Mouse (Mus musculus) kidney, adult 2 months (tissue): ENCODE measurements at regions not wholly inside any gene's neighbourhood (a gene's known extent, or its start where the extent isn't known, plus 50 kb on each side); places are given as distances from the start of the nearest gene placed in this dataset.
"Not testable (repeated sequence)": the region's sequence is repeated elsewhere in the genome, so short reads cannot be mapped to it uniquely, and the experiment has no call there.

ENCODE experiments used
- DNase-seq: peaks from one replicate; pipeline ENCODE4 v3.0.0; 2021
- H3K27ac ChIP-seq: fragments of 200-500 bp; 2 replicates; pipeline ENCODE4 v1.5.1; 2012; ENCODE audit warnings: low read depth, low read length, control low read depth, inconsistent platforms; ENCODE audit not compliant: insufficient read depth
- H3K27me3 ChIP-seq: fragments of 200-500 bp; replicated peaks from 2 replicates; pipeline ENCODE4 v1.6.1; 2012; ENCODE audit warnings: mild to moderate bottlenecking, moderate library complexity, low read length, inconsistent platforms; ENCODE audit not compliant: control insufficient read depth, insufficient read depth
- H3K36me3 ChIP-seq: fragments of 200-500 bp; 2 replicates; pipeline ENCODE4 v1.6.1; 2012; ENCODE audit warnings: mild to moderate bottlenecking, moderate library complexity, low read length, inconsistent platforms; ENCODE audit not compliant: control insufficient read depth, insufficient read depth
- H3K4me1 ChIP-seq: fragments of 200-500 bp; 2 replicates; pipeline ENCODE4 v1.6.1; 2011; ENCODE audit warnings: low read length; ENCODE audit not compliant: control insufficient read depth, insufficient read depth
- H3K4me3 ChIP-seq: fragments of 200-500 bp; 2 replicates; pipeline ENCODE4 v1.5.1; 2011; ENCODE audit warnings: mild to moderate bottlenecking, low read depth, low read length, control low read depth; ENCODE audit not compliant: insufficient read depth
- CTCF ChIP-seq: fragments of 200-500 bp; conservative IDR thresholded peaks from 2 replicates; pipeline ENCODE4 v1.5.1; 2011; ENCODE audit warnings: low read depth, mild to moderate bottlenecking, control low read depth, low read length, moderate library complexity, mixed read lengths; ENCODE audit not compliant: insufficient read depth, insufficient read length
- POLR2A ChIP-seq: fragments of 200-500 bp; IDR thresholded peaks from one replicate; pipeline ENCODE4 v1.6.1; 2011; ENCODE audit warnings: low read depth, low read length, control low read depth
- WGBS: fragments of 180-500 bp; shearing (Covaris S2); methylation state at CpG from one replicate; pipeline ENCODE4 v1.1.7; 2018; 5-methylcytosine and 5-hydroxymethylcytosine counted together

DNA sequence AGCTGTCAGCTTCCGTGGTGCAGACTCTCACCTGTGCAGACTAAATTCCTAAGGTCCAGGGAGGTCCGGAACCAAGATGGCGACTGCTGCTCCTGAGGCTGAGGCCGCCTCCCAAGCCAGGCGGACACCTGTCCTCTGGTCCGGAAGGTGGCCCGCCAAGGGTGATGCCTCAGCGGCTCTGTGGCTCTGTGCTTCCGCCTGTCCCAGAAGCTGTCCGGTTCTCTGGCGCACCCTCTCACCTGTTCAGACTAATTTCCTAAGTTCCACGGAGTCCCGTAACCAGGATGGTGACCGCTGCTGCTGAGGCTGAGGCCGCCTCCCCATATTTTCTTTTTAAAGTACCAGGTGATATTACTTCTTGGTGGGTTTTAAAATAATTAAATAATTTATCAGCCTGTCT, 65.4 kb upstream of the B3galnt2 start:
- H3K27ac ChIP-seq, H3K27me3 ChIP-seq, H3K36me3 ChIP-seq, H3K4me3 ChIP-seq, H3K4me1 ChIP-seq, DNase-seq: not testable (repeated sequence)
- WGBS, result 84% methylated on average over 15 of the region's 15 CpGs

DNA sequence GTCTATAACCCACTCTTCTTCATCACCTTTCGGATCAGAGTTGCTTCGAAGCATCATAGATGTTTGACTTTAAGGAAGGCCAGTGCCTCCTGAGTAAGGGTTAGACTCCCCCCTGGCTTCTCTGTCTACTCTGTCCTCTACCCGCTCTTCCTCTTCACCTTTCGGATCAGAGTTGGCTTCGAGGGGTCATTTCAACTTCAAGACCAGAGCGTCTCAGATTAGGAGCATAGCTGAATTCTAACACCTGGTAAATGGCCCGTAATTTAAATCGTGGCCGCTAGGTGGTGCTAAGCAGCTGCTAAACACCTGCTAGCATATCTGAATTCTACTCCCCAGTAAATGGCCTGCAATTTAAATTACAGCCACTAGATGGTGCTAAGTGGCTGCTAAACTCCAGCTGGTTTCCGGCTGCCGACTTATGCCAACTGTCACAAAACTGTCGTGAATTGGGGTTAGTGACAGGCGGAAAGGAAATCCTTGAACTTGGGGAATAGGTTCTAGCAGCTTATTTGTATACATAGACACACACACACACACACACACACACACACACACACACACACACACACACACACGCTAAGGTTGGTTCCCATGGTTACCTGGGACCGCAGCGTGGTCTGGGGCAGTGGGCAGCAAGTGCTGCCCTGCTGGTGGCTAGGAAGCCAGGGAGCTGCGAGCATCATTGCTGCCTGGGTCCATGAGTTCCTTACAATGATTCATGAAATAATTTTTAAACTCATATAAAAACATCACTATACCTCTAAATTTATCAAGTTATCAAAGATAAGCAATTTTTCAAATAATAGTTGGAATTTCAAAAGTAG, 64.8 kb upstream of the B3galnt2 start:
- no peak for TF ChIP-seq POLR2A
- TF ChIP-seq CTCF, result peak; percentile 89
- WGBS, result 15% methylated on average over 17 of the region's 17 CpGs
- H3K4me3 ChIP-seq, result peak overlapping the region; percentile 58

DNA sequence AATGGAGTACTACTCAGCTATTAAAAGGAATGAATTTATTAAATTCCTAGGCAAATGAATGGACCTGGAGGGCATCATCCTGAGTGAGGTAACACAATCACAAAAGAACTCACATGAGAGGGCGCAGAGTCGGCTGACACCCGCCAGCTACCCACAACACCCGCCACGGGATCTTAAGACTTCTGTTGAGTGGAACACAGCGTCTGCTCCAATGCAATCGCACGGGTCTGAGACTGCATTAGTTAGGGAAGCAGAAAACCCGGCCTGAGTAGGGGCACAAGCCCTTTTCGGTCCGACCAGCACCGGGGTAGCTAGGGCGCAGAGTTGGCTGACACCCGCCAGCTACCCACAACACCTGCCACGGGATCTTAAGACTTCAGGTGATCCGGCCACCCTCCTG, 52.1 kb upstream of the B3galnt2 start:
- not testable (repeated sequence) for H3K36me3 ChIP-seq, H3K4me3 ChIP-seq, DNase-seq, H3K27ac ChIP-seq, H3K4me1 ChIP-seq, H3K27me3 ChIP-seq
- 92% methylated on average over 16 of the region's 16 CpGs for WGBS

More for the DNA sequence above, 64.8 kb upstream of the B3galnt2 start:
- DNase-seq, result peak; percentile 99
- H3K36me3 ChIP-seq, result no peaks in the 10 kb centered on the region
- H3K4me1 ChIP-seq, result no peaks in the 10 kb centered on the region
- H3K27ac ChIP-seq, result no peak overlapping the region
- H3K27me3 ChIP-seq, result no peaks in the 10 kb centered on the region
